Mouse (Mus musculus) testis, adult 2 months (tissue): ENCODE data around the gene Tubb2a.

Source experiments
- CTCF ChIP-seq: fragments of 200-500 bp; IDR thresholded peaks from 2 replicates; pipeline ENCODE4 v1.5.1; 2012; ENCODE audit warnings: low read depth, mild to moderate bottlenecking, inconsistent platforms, low read length, moderate library complexity; ENCODE audit not compliant: control insufficient read depth, insufficient read depth, insufficient replicate concordance
- POLR2A ChIP-seq: fragments of 200-500 bp; IDR thresholded peaks from 2 replicates; pipeline ENCODE4 v1.6.1; 2012; ENCODE audit warnings: low read depth, mild to moderate bottlenecking, inconsistent platforms, low read length, moderate library complexity; ENCODE audit not compliant: control insufficient read depth

DNA sequence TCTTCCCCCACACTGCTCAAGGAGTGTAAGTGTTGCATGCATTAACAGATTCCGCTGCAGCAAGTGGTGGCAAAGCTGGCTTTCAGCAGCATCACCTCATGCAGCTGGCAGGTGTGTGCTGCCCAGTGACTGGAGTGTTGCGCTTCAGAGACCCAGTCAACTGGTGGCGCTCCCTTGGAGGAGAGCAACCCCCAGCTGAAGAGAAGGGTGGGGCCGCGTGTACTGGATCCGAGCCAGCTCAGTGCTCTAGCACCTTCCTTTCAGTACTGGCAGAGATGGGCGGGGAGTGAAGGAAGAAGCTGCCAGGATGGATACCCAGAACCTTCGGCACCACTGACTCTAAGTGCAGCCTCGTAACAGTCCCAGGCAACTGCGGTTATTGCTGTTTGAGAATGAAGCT lies 15.3 kb downstream of the Tubb2a start:
- TF ChIP-seq CTCF (no peak), POLR2A (no peak)
